19 mouse cellular contexts compared by ENCODE assay signal in genomic region chr14:31267649-31268048, GRCm38 (mm10). TPM values are rescaled to one million over a fixed set of nuclear protein-coding genes. Genes with fewer than 3 reads are reported as not detected.
DNase-seq lines count a peak whose midpoint lies in the region; ATAC-seq and TF ChIP-seq lines count a peak whose summit lies in the region.
"Had no signal": no experiment of that assay in that cellular context is flagged by ENCODE, and none has a peak within 500 bp of the region (broad histone marks: within the 10 kb centered on the region; RNA-seq: fewer than 3 reads in every experiment).

No protein-coding gene starts in this region.

- 85% methylated on average over 11 of the region's 11 CpGs for WGBS in midbrain, embryonic 11.5 days
- WGBS in kidney, adult 2 months: 91% methylated on average over 11 of the region's 11 CpGs

- no peaks in the 10 kb centered on the region for H3K9me3 ChIP-seq in midbrain, embryonic 11.5 days (ENCODE audit: control insufficient read depth, low read length)
- H3K9me3 ChIP-seq: embryonic facial prominence, embryonic 12.5 days; neural tube, embryonic 12.5 days had no signal

- H3K4me2 ChIP-seq in midbrain, embryonic 11.5 days: no peak overlapping the region
- H3K4me2 ChIP-seq: embryonic facial prominence, embryonic 12.5 days; heart, embryonic 11.5 days; neural tube, embryonic 12.5 days had no signal

- TF ChIP-seq CTCF in kidney, adult 2 months (conservative IDR thresholded peaks at IDR 0.05; ENCODE audit: insufficient read depth, insufficient read length, low read depth, low read length): no peak

- H3K36me3 ChIP-seq in midbrain, embryonic 11.5 days (ENCODE audit: control insufficient read depth, insufficient read depth, low read length): no peaks in the 10 kb centered on the region
- H3K36me3 ChIP-seq in kidney, adult 2 months (ENCODE audit: control insufficient read depth, insufficient read depth, low read length): no peaks in the 10 kb centered on the region
- H3K36me3 ChIP-seq: embryonic facial prominence, embryonic 12.5 days had no signal

- peaks cover 21% of the 10 kb centered on the region for H3K4me1 ChIP-seq in midbrain, embryonic 11.5 days (ENCODE audit: control insufficient read depth, insufficient read depth, low read length)
- H3K4me1 ChIP-seq in kidney, adult 2 months (ENCODE audit: control insufficient read depth, insufficient read depth, low read length): no peaks in the 10 kb centered on the region

- peak; percentile 44 for ATAC-seq in frontal cortex, adult (ENCODE audit: low TSS enrichment)
- no peak for ATAC-seq in midbrain, embryonic 11.5 days (ENCODE audit: low FRiP score)

- no peak overlapping the region for H3K4me3 ChIP-seq in midbrain, embryonic 11.5 days (ENCODE audit: low read depth, low read length)
- no peak overlapping the region for H3K4me3 ChIP-seq in kidney, adult 2 months (ENCODE audit: insufficient read depth, low read depth, low read length)
- H3K4me3 ChIP-seq: embryonic facial prominence, embryonic 12.5 days; neural tube, embryonic 12.5 days had no signal

- no peaks in the 10 kb centered on the region for H3K27me3 ChIP-seq in midbrain, embryonic 11.5 days (ENCODE audit: control insufficient read depth, insufficient read depth, low read length)
- no peaks in the 10 kb centered on the region for H3K27me3 ChIP-seq in kidney, adult 2 months (replicated peaks; ENCODE audit: control insufficient read depth, insufficient read depth, low read length)
- H3K27me3 ChIP-seq: CH12.LX; embryonic facial prominence, embryonic 12.5 days had no signal

- no peak for DNase-seq in frontal cortex, postnatal 25 days (ENCODE audit: low spot score in 2 of 2)
- DNase-seq in right cerebral cortex, adult 18-20 months: peak; percentile 44
- no peak for DNase-seq in right cerebral cortex, postnatal 14 days
- DNase-seq in midbrain, embryonic 11.5 days (ENCODE audit: low spot score, missing footprints): peak; percentile 81
- DNase-seq in telencephalon, adult 2 months (ENCODE audit: low read depth, low spot score): peak; percentile 55
- DNase-seq in cerebellum, adult 8-10 months: no peak
- DNase-seq in kidney, adult 2 months: no peak
- DNase-seq: adrenal gland, postnatal 25 days; cerebellum, postnatal 14 days; gastrocnemius, postnatal 36 days; kidney, adult 11 months; kidney, postnatal 14 days; spleen, adult 18-20 months; thymus, postnatal 4 days had no signal

- TF ChIP-seq POLR2A in kidney, adult 2 months (IDR thresholded peaks at IDR 0.05; ENCODE audit: low read depth, low read length): no peak

- H3K27ac ChIP-seq in midbrain, embryonic 11.5 days (ENCODE audit: low read depth, low read length): no peak overlapping the region
- no peak overlapping the region for H3K27ac ChIP-seq in kidney, adult 2 months (ENCODE audit: insufficient read depth, low read depth, low read length)
- H3K27ac ChIP-seq: embryonic facial prominence, embryonic 12.5 days; neural tube, embryonic 12.5 days had no signal

- no peak overlapping the region for H3K9ac ChIP-seq in midbrain, embryonic 11.5 days (ENCODE audit: low read length)
- H3K9ac ChIP-seq: embryonic facial prominence, embryonic 12.5 days; neural tube, embryonic 12.5 days had no signal

RNA-seq across cellular contexts. Expression of gene Bap1, which starts 16.4 kb away (rescaled TPM):
- 95.7 and 95.9 TPM in 2 replicates for polyA plus RNA-seq in midbrain, embryonic 11.5 days (2014; fragmentation: Nextera tagmentation; extraction: Ambion mirVana)
- 58.9 and 65.9 TPM in 2 replicates for polyA plus RNA-seq in kidney, adult 2 months (2012; rRNA removed)

RNA-seq across cellular contexts. Expression of gene Phf7, which starts 16.5 kb away (rescaled TPM):
- polyA plus RNA-seq in midbrain, embryonic 11.5 days (2014; fragmentation: Nextera tagmentation; extraction: Ambion mirVana): 12.5 and 14.3 TPM in 2 replicates
- 7.3 and 7.5 TPM in 2 replicates for polyA plus RNA-seq in kidney, adult 2 months (2012; rRNA removed)

RNA-seq across cellular contexts. Expression of gene Sema3g, which starts 50.0 kb away (rescaled TPM):
- polyA plus RNA-seq in midbrain, embryonic 11.5 days (2014; fragmentation: Nextera tagmentation; extraction: Ambion mirVana): 0.19 and 0.37 TPM in 2 replicates
- polyA plus RNA-seq in kidney, adult 2 months (2012; rRNA removed): 34.2 and 38.8 TPM in 2 replicates

RNA-seq across cellular contexts. Expression of gene Nisch, which starts 50.9 kb away (rescaled TPM):
- polyA plus RNA-seq in midbrain, embryonic 11.5 days (2014; fragmentation: Nextera tagmentation; extraction: Ambion mirVana): 243 and 258 TPM in 2 replicates
- 244 and 277 TPM in 2 replicates for polyA plus RNA-seq in kidney, adult 2 months (2012; rRNA removed)

RNA-seq across cellular contexts. Expression of gene Dnah1, which starts 56.0 kb away (rescaled TPM):
- polyA plus RNA-seq in midbrain, embryonic 11.5 days (2014; fragmentation: Nextera tagmentation; extraction: Ambion mirVana): 8.7 TPM in 2 replicates
- 0.35 and 0.41 TPM in 2 replicates for polyA plus RNA-seq in kidney, adult 2 months (2012; rRNA removed)

Comparison
In these comparisons a context has a peak if more than half of its experiments do, and no peak if none do; other contexts are left out.
1. DNase-seq: peak in right cerebral cortex, adult 18-20 months (single experiment), midbrain, embryonic 11.5 days (single experiment) and telencephalon, adult 2 months (single experiment); none in frontal cortex, postnatal 25 days (0 of 2), right cerebral cortex, postnatal 14 days (single experiment), cerebellum, adult 8-10 months (single experiment) and kidney, adult 2 months (single experiment).
2. RNA of gene Sema3g, which starts 50.0 kb away (polyA plus RNA-seq): 34.2 to 38.8 TPM in kidney, adult 2 months; 0.19 to 0.37 TPM in midbrain, embryonic 11.5 days; every median in the first group is over 10 times any median in the second.